Mouse (Mus musculus): Measurements from ENCODE around the gene Fbxl15.

DNA sequence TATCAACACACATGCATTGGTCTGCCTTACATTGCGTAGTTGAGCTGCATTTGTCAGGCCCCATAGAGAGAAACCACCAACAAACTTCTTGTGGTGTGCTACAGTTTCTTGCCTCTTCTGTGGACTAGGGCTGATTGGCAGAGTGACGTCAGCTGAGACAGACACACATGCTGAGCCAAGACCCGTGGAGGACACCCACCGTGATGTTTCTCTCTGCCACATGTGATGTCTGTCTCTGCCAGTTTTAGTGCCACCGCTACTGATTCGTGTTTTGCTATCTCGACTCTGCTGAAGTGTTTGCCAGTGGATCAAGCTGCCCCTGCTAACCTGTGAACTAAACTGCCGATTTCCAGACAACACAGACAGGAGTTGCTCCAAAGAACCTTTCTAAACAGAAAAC is 34.1 kb downstream of the Fbxl15 start:
- TF ChIP-seq GATA1 (IDR thresholded peaks at IDR 0.05; ENCODE audit: borderline replicate concordance, low read length) = no peak
- TF ChIP-seq FLI1 (IDR thresholded peaks at IDR 0.05; ENCODE audit: low read length) = no peak

All from megakaryocyte, embryonic 14.5 days (primary cell).